Mouse (Mus musculus) forebrain, embryonic 15.5 days (tissue): ENCODE measurements around the gene Kazn. TPM values are rescaled to one million over a fixed set of nuclear protein-coding genes. Genes with fewer than 3 reads are reported as not detected.

Experiments
- ATAC-seq: fragments of 200-750 bp; cut with Nextera tagmentation; replicated peaks from 2 replicates; pipeline ENCODE4 v1.8.0; 2017; ENCODE audit warnings: mild to moderate bottlenecking, moderate TSS enrichment, moderate library complexity
- H3K27ac ChIP-seq: fragments of 300-500 bp; sonication (generic); replicated peaks from 2 replicates; pipeline ENCODE4 v1.5.1; 2015; ENCODE audit warnings: mild to moderate bottlenecking, inconsistent platforms
- H3K27me3 ChIP-seq: fragments of 300-500 bp; sonication (generic); 2 replicates; pipeline ENCODE4 v1.6.1; 2015; ENCODE audit warnings: inconsistent platforms
- H3K36me3 ChIP-seq: fragments of 300-500 bp; sonication (generic); 2 replicates; pipeline ENCODE4 v1.6.1; 2015; ENCODE audit warnings: mild to moderate bottlenecking, inconsistent platforms
- H3K4me1 ChIP-seq: fragments of 300-500 bp; sonication (generic); 2 replicates; pipeline ENCODE4 v1.6.1; 2015; ENCODE audit warnings: inconsistent platforms
- H3K4me2 ChIP-seq: fragments of 300-500 bp; sonication (generic); replicated peaks from 2 replicates; pipeline ENCODE4 v1.6.1; 2015; ENCODE audit warnings: mild to moderate bottlenecking, inconsistent platforms
- H3K4me3 ChIP-seq: fragments of 300-500 bp; sonication (generic); 2 replicates; pipeline ENCODE4 v1.5.1; 2015; ENCODE audit warnings: mild to moderate bottlenecking, inconsistent platforms
- H3K9ac ChIP-seq: fragments of 300-500 bp; sonication (generic); replicated peaks from 2 replicates; pipeline ENCODE4 v1.6.1; 2015; ENCODE audit warnings: mild to moderate bottlenecking, inconsistent platforms
- H3K9me3 ChIP-seq: fragments of 300-500 bp; sonication (generic); 2 replicates; pipeline ENCODE4 v1.6.1; 2016; ENCODE audit warnings: inconsistent platforms
- WGBS: fragments of 180-500 bp; shearing (Covaris S2); methylation state at CpG from one replicate; pipeline ENCODE4 v1.1.7; 2015; ENCODE audit warnings: mixed read lengths; 5-methylcytosine and 5-hydroxymethylcytosine counted together
- polyA plus RNA-seq: library from polyadenylated mRNA; unstranded; fragments of >200 nt; fragmentation: Nextera tagmentation; extraction: Ambion mirVana; gene quantifications from 2 replicates; pipeline ENCODE4 v1.2.1, GENCODE M21; 2015

The Kazn gene
- polyA plus RNA-seq, 1 experiment from 2014 or later = 25.6 TPM

DNA sequence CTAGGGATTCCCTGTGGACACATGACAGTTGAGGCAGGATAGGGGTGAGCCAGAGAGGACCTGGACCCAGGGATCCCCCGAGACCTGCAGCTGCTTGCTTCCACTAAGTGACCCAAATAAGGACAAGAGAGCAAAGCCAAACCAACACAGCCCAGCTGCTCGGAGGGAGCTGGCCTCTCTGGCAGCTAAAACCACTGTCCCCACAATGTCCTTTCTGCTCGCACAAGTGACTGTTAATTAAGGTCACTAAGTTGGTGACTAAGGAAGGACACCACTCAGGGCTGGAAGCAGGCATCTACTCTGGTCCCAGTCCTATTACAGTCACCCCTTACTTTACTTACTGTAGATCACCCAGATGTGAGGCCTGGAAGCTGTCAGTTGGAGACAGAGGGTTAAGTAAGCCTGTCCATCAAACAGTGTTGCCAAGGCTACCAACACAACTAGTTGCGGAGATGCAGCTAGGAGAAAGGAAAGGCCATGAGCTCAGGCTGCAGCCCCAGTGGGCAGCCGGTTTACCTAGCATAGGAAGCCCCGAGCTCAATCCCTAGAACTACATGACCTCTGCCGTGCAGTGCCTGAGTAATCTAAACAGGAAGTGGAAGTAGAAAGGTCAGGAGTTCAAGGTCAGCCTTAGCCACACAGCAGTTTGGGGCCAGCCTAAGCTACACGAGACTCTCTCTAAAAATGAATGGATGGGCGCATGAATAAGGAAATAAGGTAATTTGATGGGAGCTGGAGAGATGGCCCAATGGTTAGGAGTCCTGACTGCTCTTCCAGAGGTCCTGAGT, 185.3 kb downstream of the Kazn start:
- no peaks in the 10 kb centered on the region for H3K9me3 ChIP-seq
- H3K4me1 ChIP-seq = 0 out of 2 replicates have a peak, but pooled peaks cover 4% of the 10 kb centered on the region
- no peaks in the 10 kb centered on the region for H3K27me3 ChIP-seq
- H3K36me3 ChIP-seq = no peaks in the 10 kb centered on the region
- H3K4me3 ChIP-seq = no peak overlapping the region
- H3K9ac ChIP-seq = no peak overlapping the region
- H3K4me2 ChIP-seq = no peak overlapping the region
- WGBS = 63% methylated on average over 9 of the region's 9 CpGs
- ATAC-seq = no peak
- no peak overlapping the region for H3K27ac ChIP-seq

DNA sequence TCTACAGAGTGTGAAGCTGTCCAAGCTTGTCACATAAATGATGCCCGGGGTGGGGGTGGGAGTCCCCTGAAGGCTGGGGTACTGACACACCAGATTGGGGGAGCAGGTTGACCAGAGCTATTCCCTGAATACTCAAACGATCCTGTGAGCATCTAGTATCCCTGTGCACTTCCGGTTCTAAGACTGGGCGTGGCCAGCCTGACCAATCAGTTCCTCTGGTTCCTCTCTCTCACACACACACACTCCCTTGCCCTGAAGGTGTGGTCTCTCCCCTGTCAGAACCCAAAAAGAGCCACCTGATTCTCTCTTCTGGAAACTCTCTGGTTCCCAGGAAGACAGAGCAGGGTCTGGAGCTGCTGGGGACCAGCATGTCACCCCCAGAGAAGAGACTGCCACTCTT, 185.9 kb downstream of the Kazn start:
- Histone ChIP-seq H3K9me3 (no peaks in the 10 kb centered on the region), H3K4me2 (no peak overlapping the region), H3K27me3 (no peaks in the 10 kb centered on the region), H3K4me1 (0 out of 2 replicates have a peak, but pooled peaks cover 4% of the 10 kb centered on the region), H3K9ac (no peak overlapping the region), H3K36me3 (no peaks in the 10 kb centered on the region), H3K4me3 (no peak overlapping the region), H3K27ac (no peak overlapping the region)
- 80% methylated on average over 4 of the region's 4 CpGs for WGBS
- ATAC-seq = no peak

DNA sequence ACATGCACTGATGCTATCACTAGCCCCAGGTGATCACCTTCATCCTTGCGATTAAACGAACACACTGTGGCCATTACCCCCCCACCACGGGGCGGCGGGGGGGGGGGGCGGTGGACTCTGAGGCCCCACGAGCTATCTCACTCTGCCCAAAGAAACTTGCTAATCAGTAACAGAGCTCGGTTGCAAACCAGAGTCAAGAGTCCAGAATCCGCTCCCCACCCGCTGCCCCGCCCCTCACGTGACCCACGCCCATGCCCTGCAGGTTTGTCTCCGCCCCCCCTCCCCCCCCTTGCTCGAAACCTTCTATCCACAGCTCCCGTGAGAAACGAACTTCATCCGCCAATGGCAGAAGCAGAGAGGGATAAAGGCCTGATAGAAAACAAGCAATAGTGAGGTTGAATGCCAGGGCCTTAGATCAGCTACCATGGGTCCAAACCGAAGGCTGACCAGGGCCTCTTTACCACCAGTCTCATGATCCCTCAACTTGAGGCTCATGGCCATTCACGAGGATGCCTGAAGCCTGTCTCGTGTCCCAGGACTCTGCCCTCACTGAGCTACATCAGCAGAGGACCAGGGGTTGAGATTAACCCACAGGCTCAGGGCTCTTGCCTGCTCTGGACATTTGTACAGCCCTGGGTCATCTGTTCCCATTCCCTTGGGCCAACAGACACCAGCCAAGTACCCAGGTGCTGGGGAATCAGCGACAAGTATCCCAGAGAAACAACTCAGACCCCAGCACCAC, 186.6 kb downstream of the Kazn start:
- Histone ChIP-seq H3K9ac (no peak overlapping the region), H3K9me3 (no peaks in the 10 kb centered on the region), H3K36me3 (no peaks in the 10 kb centered on the region), H3K4me2 (no peak overlapping the region), H3K4me3 (no peak overlapping the region), H3K27ac (no peak overlapping the region), H3K27me3 (no peaks in the 10 kb centered on the region), H3K4me1 (0 out of 2 replicates have a peak, but pooled peaks cover 2% of the 10 kb centered on the region)
- WGBS = 59% methylated on average over 22 of the region's 22 CpGs
- no peak for ATAC-seq

Other genes with a start within 250 kb of the Kazn start
- 1.5 and 3.7 TPM in 2 replicates for gene Fhad1, start 224.3 kb downstream of the Kazn start, polyA plus RNA-seq
- gene Tmem51, start 155.1 kb downstream of the Kazn start, polyA plus RNA-seq = 6.5 and 6.6 TPM in 2 replicates